Mouse (Mus musculus): ENCODE measurements around the gene Cdk2ap2. TPM values are rescaled to one million over a fixed set of nuclear protein-coding genes. Genes with fewer than 3 reads are reported as not detected.
"Not testable (repeated sequence)": the region's sequence is repeated elsewhere in the genome, so short reads cannot be mapped to it uniquely, and the experiment has no call there.

Cdk2ap2 gene
- total RNA-seq, 2 experiments from 2014 or later: 17.9 to 118 TPM

GRCm38 (mm10) chr19:4129462-4129861, 32.5 kb downstream of the Cdk2ap2 start:
- no peak for ATAC-seq (replicated peaks; ENCODE audit: low FRiP score, poor library complexity, severe bottlenecking)

GRCm38 (mm10) chr19:4130106-4130505, 33.1 kb downstream of the Cdk2ap2 start:
- ATAC-seq (replicated peaks; ENCODE audit: low FRiP score, poor library complexity, severe bottlenecking): no peak

- peak; percentile 66 for ATAC-seq (replicated peaks; ENCODE audit: low FRiP score, poor library complexity, severe bottlenecking)
These were observed 34.1 kb downstream of the Cdk2ap2 start for GRCm38 (mm10) chr19:4131075-4131474.

GRCm38 (mm10) chr19:4131768-4132167, 34.8 kb downstream of the Cdk2ap2 start:
- ATAC-seq (replicated peaks; ENCODE audit: low FRiP score, poor library complexity, severe bottlenecking): peak; percentile 52

- no peak for ATAC-seq (replicated peaks; ENCODE audit: low FRiP score, poor library complexity, severe bottlenecking)
These were observed 37.4 kb downstream of the Cdk2ap2 start for GRCm38 (mm10) chr19:4134354-4134753.

- not testable (repeated sequence) for ATAC-seq (replicated peaks; ENCODE audit: low FRiP score, poor library complexity, severe bottlenecking)
These were observed 38.4 kb downstream of the Cdk2ap2 start for GRCm38 (mm10) chr19:4135229-4135962.

- peak; percentile 77 for ATAC-seq (replicated peaks; ENCODE audit: low FRiP score, poor library complexity, severe bottlenecking)
These were observed 39.0 kb downstream of the Cdk2ap2 start for GRCm38 (mm10) chr19:4135963-4136345.

- ATAC-seq (replicated peaks; ENCODE audit: low FRiP score, poor library complexity, severe bottlenecking): peak; percentile 75
These were observed 39.5 kb downstream of the Cdk2ap2 start for GRCm38 (mm10) chr19:4136463-4136862.

- ATAC-seq (replicated peaks; ENCODE audit: low FRiP score, poor library complexity, severe bottlenecking): no peak
These were observed 40.9 kb downstream of the Cdk2ap2 start for GRCm38 (mm10) chr19:4137913-4138312.

- no peak for ATAC-seq (replicated peaks; ENCODE audit: low FRiP score, poor library complexity, severe bottlenecking)
These were observed 42.5 kb downstream of the Cdk2ap2 start, which contains the start of gene Gpr152 for GRCm38 (mm10) chr19:4139446-4139845. Gene Gpr152, plus strand, starts transcription at chr19:4139787.

GRCm38 (mm10) chr19:4140147-4140546, 43.2 kb downstream of the Cdk2ap2 start:
- ATAC-seq (replicated peaks; ENCODE audit: low FRiP score, poor library complexity, severe bottlenecking): no peak

- no peak for ATAC-seq (replicated peaks; ENCODE audit: low FRiP score, poor library complexity, severe bottlenecking)
These were observed 45.6 kb downstream of the Cdk2ap2 start for GRCm38 (mm10) chr19:4142416-4143173.

- no peak for ATAC-seq (replicated peaks; ENCODE audit: low FRiP score, poor library complexity, severe bottlenecking)
These were observed 46.8 kb downstream of the Cdk2ap2 start, which contains the start of gene Cabp4 for GRCm38 (mm10) chr19:4143759-4144268. Gene Cabp4, minus strand, starts transcription at chr19:4144033.

GRCm38 (mm10) chr19:4144550-4145498, 47.8 kb downstream of the Cdk2ap2 start:
- no peak for ATAC-seq (replicated peaks; ENCODE audit: low FRiP score, poor library complexity, severe bottlenecking)

- ATAC-seq (replicated peaks; ENCODE audit: low FRiP score, poor library complexity, severe bottlenecking): no peak
These were observed 49.0 kb downstream of the Cdk2ap2 start for GRCm38 (mm10) chr19:4145936-4146335.

- no peak for ATAC-seq (replicated peaks; ENCODE audit: low FRiP score, poor library complexity, severe bottlenecking)
These were observed 49.5 kb downstream of the Cdk2ap2 start for GRCm38 (mm10) chr19:4146366-4147021.

- no peak for ATAC-seq (replicated peaks; ENCODE audit: low FRiP score, poor library complexity, severe bottlenecking)
These were observed 50.0 kb downstream of the Cdk2ap2 start for GRCm38 (mm10) chr19:4147022-4147405.

- ATAC-seq (replicated peaks; ENCODE audit: low FRiP score, poor library complexity, severe bottlenecking): peak; percentile 36; the same call in 1 of the 2 replicates
These were observed 51.0 kb downstream of the Cdk2ap2 start for GRCm38 (mm10) chr19:4147782-4148490.

GRCm38 (mm10) chr19:4148491-4148806, 51.5 kb downstream of the Cdk2ap2 start, which contains the start of gene Coro1b:
Gene Coro1b, plus strand, starts transcription at chr19:4148619.
- ATAC-seq (replicated peaks; ENCODE audit: low FRiP score, poor library complexity, severe bottlenecking): peak; percentile 89

All from erythroid progenitor cell, adult 5-6 weeks (primary cell).